Mouse (Mus musculus) midbrain, embryonic 16.5 days (tissue): Measurements from ENCODE around the gene Iqsec1. TPM values are rescaled to one million over a fixed set of nuclear protein-coding genes. Genes with fewer than 3 reads are reported as not detected.

Experiments
- ATAC-seq: fragments of 200-750 bp; cut with Nextera tagmentation; 2 replicates; pipeline ENCODE4 v1.8.0; 2017; ENCODE audit warnings: moderate TSS enrichment
- H3K27ac ChIP-seq: fragments of 300-500 bp; sonication (generic); 2 replicates; pipeline ENCODE4 v1.5.1; 2014; ENCODE audit warnings: mild to moderate bottlenecking, low read length, mixed read lengths
- H3K27me3 ChIP-seq: fragments of 300-500 bp; sonication (generic); 2 replicates; pipeline ENCODE4 v1.6.1; 2014; ENCODE audit warnings: low read depth, low read length, mixed read lengths; ENCODE audit not compliant: control insufficient read depth, insufficient read depth
- H3K36me3 ChIP-seq: fragments of 300-500 bp; sonication (generic); 2 replicates; pipeline ENCODE4 v1.6.1; 2014; ENCODE audit warnings: mild to moderate bottlenecking, low read length, moderate library complexity, mixed read lengths; ENCODE audit not compliant: control insufficient read depth, insufficient read depth
- H3K4me1 ChIP-seq: fragments of 300-500 bp; sonication (generic); 2 replicates; pipeline ENCODE4 v1.6.1; 2014; ENCODE audit warnings: mild to moderate bottlenecking, low read length, mixed read lengths; ENCODE audit not compliant: control insufficient read depth, insufficient read depth
- H3K4me2 ChIP-seq: fragments of 300-500 bp; sonication (generic); 2 replicates; pipeline ENCODE4 v1.6.1; 2014; ENCODE audit warnings: mild to moderate bottlenecking, low read length, mixed read lengths
- H3K4me3 ChIP-seq: fragments of 300-500 bp; sonication (generic); 2 replicates; pipeline ENCODE4 v1.5.1; 2014; ENCODE audit warnings: low read depth, mild to moderate bottlenecking, low read length, moderate library complexity, mixed read lengths
- H3K9ac ChIP-seq: fragments of 300-500 bp; sonication (generic); 2 replicates; pipeline ENCODE4 v1.6.1; 2014; ENCODE audit warnings: low read depth, low read length, mixed read lengths
- H3K9me3 ChIP-seq: fragments of 300-500 bp; sonication (generic); replicated peaks from 2 replicates; pipeline ENCODE4 v1.6.1; 2014; ENCODE audit warnings: mild to moderate bottlenecking, low read length, mixed read lengths; ENCODE audit not compliant: control insufficient read depth, poor library complexity, severe bottlenecking
- WGBS: fragments of 180-500 bp; shearing (Covaris S2); extraction: QIAGEN DNeasy Blood & Tissue Kit; methylation state at CpG from one replicate; pipeline ENCODE4 v1.1.7; 2014; 5-methylcytosine and 5-hydroxymethylcytosine counted together
- polyA plus RNA-seq: library from polyadenylated mRNA; unstranded; fragments of >200 nt; fragmentation: Nextera tagmentation; extraction: Ambion mirVana; gene quantifications from 2 replicates; pipeline ENCODE4 v1.2.1, GENCODE M21; 2015

Iqsec1 gene
- polyA plus RNA-seq, 1 experiment from 2014 or later: 25.6 TPM

- WGBS: 45% methylated on average over 1 of the region's 1 CpGs
- peak; percentile 87 for ATAC-seq
- peak overlapping the region; percentile 8; the same call in 1 of the 2 replicates for H3K27ac ChIP-seq
Observed at GRCm38 (mm10) chr6:90848068-90848467, 140.4 kb downstream of the Iqsec1 start.

GRCm38 (mm10) chr6:90847523-90847922 is 141.0 kb downstream of the Iqsec1 start:
- H3K27ac ChIP-seq: no peak overlapping the region
- H3K36me3 ChIP-seq: no peaks in the 10 kb centered on the region
- 88% methylated on average over 2 of the region's 2 CpGs for WGBS
- peaks cover 11% of the 10 kb centered on the region for H3K4me1 ChIP-seq
- H3K27me3 ChIP-seq: no peaks in the 10 kb centered on the region
- no peak overlapping the region for H3K9ac ChIP-seq
- no peaks in the 10 kb centered on the region for H3K9me3 ChIP-seq
- no peak; the same call in 1 of the 2 replicates for ATAC-seq
- H3K4me2 ChIP-seq: no peak overlapping the region
- H3K4me3 ChIP-seq: no peak overlapping the region

More at GRCm38 (mm10) chr6:90848068-90848467, 140.4 kb downstream of the Iqsec1 start:
- Histone ChIP-seq H3K9me3 (no peaks in the 10 kb centered on the region), H3K4me3 (no peak overlapping the region), H3K4me1 (peaks cover 11% of the 10 kb centered on the region), H3K9ac (no peak overlapping the region), H3K4me2 (no peak overlapping the region), H3K27me3 (no peaks in the 10 kb centered on the region), H3K36me3 (no peaks in the 10 kb centered on the region)

GRCm38 (mm10) chr6:90839972-90840371 is 148.5 kb downstream of the Iqsec1 start:
- no peak overlapping the region for H3K4me2 ChIP-seq
- 94% methylated on average over 2 of the region's 2 CpGs for WGBS
- no peaks in the 10 kb centered on the region for H3K9me3 ChIP-seq
- ATAC-seq: no peak
- no peaks in the 10 kb centered on the region for H3K36me3 ChIP-seq
- no peak overlapping the region for H3K27ac ChIP-seq
- no peak overlapping the region for H3K9ac ChIP-seq
- H3K4me3 ChIP-seq: no peak overlapping the region
- H3K4me1 ChIP-seq: no peaks in the 10 kb centered on the region
- H3K27me3 ChIP-seq: no peaks in the 10 kb centered on the region

GRCm38 (mm10) chr6:90836749-90837148 is 151.7 kb downstream of the Iqsec1 start:
- Histone ChIP-seq H3K4me2 (no peak overlapping the region), H3K4me3 (no peak overlapping the region), H3K27ac (no peak overlapping the region), H3K36me3 (no peaks in the 10 kb centered on the region), H3K4me1 (no peaks in the 10 kb centered on the region), H3K27me3 (no peaks in the 10 kb centered on the region), H3K9me3 (no peaks in the 10 kb centered on the region), H3K9ac (no peak overlapping the region)
- no peak for ATAC-seq
- WGBS: 60% methylated on average over 2 of the region's 2 CpGs

- H3K4me1 ChIP-seq: no peaks in the 10 kb centered on the region
- H3K9me3 ChIP-seq: no peaks in the 10 kb centered on the region
- H3K36me3 ChIP-seq: no peaks in the 10 kb centered on the region
- H3K27ac ChIP-seq: no peak overlapping the region
- H3K27me3 ChIP-seq: no peaks in the 10 kb centered on the region
- no peak for ATAC-seq
- H3K4me2 ChIP-seq: no peak overlapping the region
- 90% methylated on average over 6 of the region's 6 CpGs for WGBS
- H3K9ac ChIP-seq: no peak overlapping the region
- no peak overlapping the region for H3K4me3 ChIP-seq
Observed at GRCm38 (mm10) chr6:90829536-90829935, 158.9 kb downstream of the Iqsec1 start.

- ATAC-seq: no peak
Observed at GRCm38 (mm10) chr6:90825063-90825462, 163.4 kb downstream of the Iqsec1 start.

GRCm38 (mm10) chr6:90823322-90823721 is 165.2 kb downstream of the Iqsec1 start:
- Histone ChIP-seq H3K4me3 (no peak overlapping the region), H3K9ac (no peak overlapping the region), H3K27me3 (no peaks in the 10 kb centered on the region), H3K4me2 (no peak overlapping the region), H3K27ac (no peak overlapping the region), H3K36me3 (no peaks in the 10 kb centered on the region), H3K4me1 (no peaks in the 10 kb centered on the region), H3K9me3 (no peaks in the 10 kb centered on the region)
- ATAC-seq: no peak
- WGBS: 57% methylated on average over 4 of the region's 4 CpGs

More at GRCm38 (mm10) chr6:90825063-90825462, 163.4 kb downstream of the Iqsec1 start:
- Histone ChIP-seq H3K27me3 (no peaks in the 10 kb centered on the region), H3K4me1 (no peaks in the 10 kb centered on the region), H3K27ac (no peak overlapping the region), H3K9me3 (no peaks in the 10 kb centered on the region), H3K4me2 (no peak overlapping the region), H3K4me3 (no peak overlapping the region), H3K9ac (no peak overlapping the region), H3K36me3 (no peaks in the 10 kb centered on the region)
- 84% methylated on average over 2 of the region's 2 CpGs for WGBS

- no peaks in the 10 kb centered on the region for H3K27me3 ChIP-seq
- no peak overlapping the region for H3K4me3 ChIP-seq
- no peaks in the 10 kb centered on the region for H3K36me3 ChIP-seq
- no peaks in the 10 kb centered on the region for H3K9me3 ChIP-seq
- H3K9ac ChIP-seq: no peak overlapping the region
- no peak overlapping the region for H3K4me2 ChIP-seq
- no peaks in the 10 kb centered on the region for H3K4me1 ChIP-seq
- no peak overlapping the region for H3K27ac ChIP-seq
- ATAC-seq: no peak
- 46% methylated on average over 4 of the region's 4 CpGs for WGBS
Observed at GRCm38 (mm10) chr6:90821916-90822602, 166.4 kb downstream of the Iqsec1 start.

GRCm38 (mm10) chr6:90819880-90820279 is 168.6 kb downstream of the Iqsec1 start:
- Histone ChIP-seq H3K9ac (no peak overlapping the region), H3K27me3 (no peaks in the 10 kb centered on the region), H3K9me3 (no peaks in the 10 kb centered on the region), H3K4me1 (no peaks in the 10 kb centered on the region), H3K4me3 (no peak overlapping the region), H3K36me3 (no peaks in the 10 kb centered on the region), H3K4me2 (no peak overlapping the region), H3K27ac (no peak overlapping the region)
- peak; percentile 64; the same call in 1 of the 2 replicates for ATAC-seq
- 57% methylated on average over 2 of the region's 2 CpGs for WGBS
